ENCODE assay signal across 22 mouse cellular contexts in the genomic region with DNA sequence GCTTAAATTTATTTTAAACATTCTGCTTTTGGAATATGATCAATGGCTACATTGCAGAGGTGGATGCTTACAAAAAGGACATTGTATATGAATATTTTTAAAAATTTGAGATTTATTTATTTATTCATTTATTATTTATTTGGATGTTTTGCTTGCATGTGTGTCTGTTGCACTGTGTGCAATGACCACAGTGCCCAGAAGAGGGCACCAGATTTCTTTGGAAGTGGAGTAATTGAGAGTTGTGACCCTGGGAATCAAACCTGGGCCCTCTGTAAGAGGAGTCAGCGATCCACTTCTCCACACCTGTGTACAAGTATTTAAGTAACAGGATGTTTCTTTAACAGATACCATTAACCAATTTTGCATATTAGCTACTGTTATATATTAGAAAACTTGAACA. TPM values are rescaled to one million over a fixed set of nuclear protein-coding genes. Genes with fewer than 3 reads are reported as not detected.
DNase-seq lines count a peak whose midpoint lies in the region; ATAC-seq and TF ChIP-seq lines count a peak whose summit lies in the region.
"Had no signal": no experiment of that assay in that cellular context is flagged by ENCODE, and none has a peak within 500 bp of the region (broad histone marks: within the 10 kb centered on the region; RNA-seq: fewer than 3 reads in every experiment).

No protein-coding gene starts in this region.

- H3K9ac ChIP-seq in intestine, postnatal 0 days (ENCODE audit: low read depth, low read length), result no peak overlapping the region
- no peak overlapping the region for H3K9ac ChIP-seq in intestine, embryonic 15.5 days
- H3K9ac ChIP-seq: embryonic facial prominence, embryonic 12.5 days; hindbrain, embryonic 15.5 days; lung, embryonic 15.5 days had no signal

- no peaks in the 10 kb centered on the region for H3K27me3 ChIP-seq in intestine, postnatal 0 days (replicated peaks; ENCODE audit: control insufficient read depth, insufficient read depth, low read length)
- no peaks in the 10 kb centered on the region for H3K27me3 ChIP-seq in intestine, embryonic 15.5 days (replicated peaks)
- H3K27me3 ChIP-seq: embryonic facial prominence, embryonic 12.5 days; hindbrain, embryonic 15.5 days; lung, embryonic 15.5 days had no signal

- TF ChIP-seq CTCF in intestine, postnatal 0 days (IDR thresholded peaks at IDR 0.05; ENCODE audit: low read depth), result peak; percentile 22; the same call in 1 of the 2 replicates

- peak; percentile 10 for DNase-seq in thymus, postnatal 4 days
- no peak for DNase-seq in thymus, postnatal 36 days
- DNase-seq in R1 (ENCODE audit: low read depth, low spot score), result peak; percentile 61
- DNase-seq in yolk sac, embryonic 10.5 days (ENCODE audit: low spot score), result no peak
- DNase-seq in adrenal gland, adult 18-20 months (ENCODE audit: low spot score in 2 of 2), result no peak
- DNase-seq: adrenal gland, adult 2 months; cerebellum, adult 11 months; cerebellum, postnatal 36 days; gastrocnemius, postnatal 25 days; kidney, adult 8-10 months; layer of hippocampus, postnatal 36 days; left cerebral cortex, postnatal 4 days; spleen, adult 18-20 months had no signal

- no peak for ATAC-seq in intestine, postnatal 0 days
- ATAC-seq in intestine, embryonic 15.5 days, result no peak
- ATAC-seq in erythroblast, adult 5-6 weeks (replicated peaks; ENCODE audit: low FRiP score, poor library complexity, severe bottlenecking), result no peak
- ATAC-seq: midbrain, embryonic 16.5 days had no signal

- no peak overlapping the region for H3K4me3 ChIP-seq in intestine, postnatal 0 days (ENCODE audit: low read depth, low read length)
- no peak overlapping the region for H3K4me3 ChIP-seq in intestine, embryonic 15.5 days (replicated peaks)
- H3K4me3 ChIP-seq: embryonic facial prominence, embryonic 12.5 days; hindbrain, embryonic 15.5 days; lung, embryonic 15.5 days had no signal

- WGBS in intestine, postnatal 0 days, result 88% methylated on average over 1 of the region's 1 CpGs
- WGBS in intestine, embryonic 15.5 days, result 90% methylated on average over 1 of the region's 1 CpGs

- no peaks in the 10 kb centered on the region for H3K4me1 ChIP-seq in intestine, postnatal 0 days (replicated peaks; ENCODE audit: control insufficient read depth, insufficient read depth, low read length)
- H3K4me1 ChIP-seq in intestine, embryonic 15.5 days (replicated peaks), result no peaks in the 10 kb centered on the region
- H3K4me1 ChIP-seq: embryonic facial prominence, embryonic 12.5 days; hindbrain, embryonic 15.5 days; lung, embryonic 15.5 days had no signal

- no peaks in the 10 kb centered on the region for H3K9me3 ChIP-seq in intestine, postnatal 0 days (ENCODE audit: control insufficient read depth)
- H3K9me3 ChIP-seq in intestine, embryonic 15.5 days, result no peaks in the 10 kb centered on the region
- H3K9me3 ChIP-seq: embryonic facial prominence, embryonic 12.5 days; hindbrain, embryonic 15.5 days; lung, embryonic 15.5 days had no signal

- H3K36me3 ChIP-seq in intestine, postnatal 0 days (ENCODE audit: control insufficient read depth, insufficient read depth), result no peaks in the 10 kb centered on the region
- no peaks in the 10 kb centered on the region for H3K36me3 ChIP-seq in intestine, embryonic 15.5 days
- H3K36me3 ChIP-seq: embryonic facial prominence, embryonic 12.5 days; hindbrain, embryonic 15.5 days; lung, embryonic 15.5 days had no signal

- H3K27ac ChIP-seq in intestine, postnatal 0 days (ENCODE audit: low read depth, low read length), result no peak overlapping the region
- no peak overlapping the region for H3K27ac ChIP-seq in intestine, embryonic 15.5 days
- H3K27ac ChIP-seq: embryonic facial prominence, embryonic 12.5 days; hindbrain, embryonic 15.5 days; lung, embryonic 15.5 days had no signal

- H3K4me2 ChIP-seq in intestine, postnatal 0 days (replicated peaks; ENCODE audit: low read depth), result no peak overlapping the region
- no peak overlapping the region for H3K4me2 ChIP-seq in intestine, embryonic 15.5 days (replicated peaks)
- H3K4me2 ChIP-seq: embryonic facial prominence, embryonic 12.5 days; heart, embryonic 11.5 days; hindbrain, embryonic 15.5 days; liver, embryonic 11.5 days; lung, embryonic 15.5 days had no signal

RNA-seq across cellular contexts. Expression of a gene that starts 14.7 kb away (rescaled TPM):
- polyA plus RNA-seq in intestine, postnatal 0 days (2015; fragmentation: Nextera tagmentation; extraction: Ambion mirVana), result 1.2 and 2.0 TPM in 2 replicates
- 3.0 and 3.8 TPM in 2 replicates for polyA plus RNA-seq in intestine, embryonic 15.5 days (2015; fragmentation: Nextera tagmentation; extraction: Ambion mirVana)
- not detected in 2 replicates for total RNA-seq in erythroblast, adult 5-6 weeks (2015; ENCODE audit: low replicate concordance)
- 0.70 TPM in 1 of 2 replicates, not detected in the other for total RNA-seq in erythroblast, adult 5-6 weeks (2017; ENCODE audit: low replicate concordance)
- 10 to 100 TPM; 10.2 to 15.4 TPM for total RNA-seq in adrenal gland, adult 18-20 months (2021)

Comparison
In these comparisons a context has a peak if more than half of its experiments do, and no peak if none do; other contexts are left out.
1. DNase-seq: peak in thymus, postnatal 4 days (single experiment) and R1 (single experiment); none in thymus, postnatal 36 days (0 of 2), yolk sac, embryonic 10.5 days (single experiment) and adrenal gland, adult 18-20 months (0 of 2).
2. RNA of a gene that starts 14.7 kb away (total RNA-seq): 10.2 to 15.4 TPM in adrenal gland, adult 18-20 months; 0.70 TPM in erythroblast, adult 5-6 weeks; every median in the first group is over 4 times any median in the second.